Mouse (Mus musculus): ENCODE measurements around the gene Angel1. TPM values are rescaled to one million over a fixed set of nuclear protein-coding genes. Genes with fewer than 3 reads are reported as not detected.

Gene Angel1
- 14.7 and 14.8 TPM in 2 replicates for polyA plus RNA-seq (2016; fragmentation: Nextera tagmentation; extraction: Ambion mirVana)

- peak within 1 kb of the TSS; percentile 89 for H3K27ac ChIP-seq
- under 1% methylated on average over 44 of the region's 44 CpGs for WGBS
Observed at GRCm38 (mm10) chr12:86726120-86726640, at the start of gene Angel1. Gene Angel1, minus strand, starts transcription at chr12:86726460.

GRCm38 (mm10) chr12:86775561-86776280 lies 49.5 kb upstream of the Angel1 start:
- H3K27ac ChIP-seq: 0 out of 2 replicates have a peak overlapping the region, but pooled peaks have one; percentile 12
- 83% methylated on average over 7 of the region's 7 CpGs for WGBS

More at GRCm38 (mm10) chr12:86726120-86726640, at the start of gene Angel1:
- peaks cover 4% of the 10 kb centered on the region; the same call in 1 of the 2 replicates for H3K36me3 ChIP-seq
- H3K4me1 ChIP-seq (replicated peaks): peaks cover 25% of the 10 kb centered on the region
- H3K4me3 ChIP-seq: peak within 1 kb of the TSS; percentile 84
- DNase-seq (ENCODE audit: low spot score): peak; percentile 97
- no peaks in the 10 kb centered on the region for H3K27me3 ChIP-seq (ENCODE audit: insufficient read depth, poor library complexity, severe bottlenecking)
- H3K9me3 ChIP-seq: no peaks in the 10 kb centered on the region

GRCm38 (mm10) chr12:86772551-86772950 lies 46.3 kb upstream of the Angel1 start:
- WGBS: 38% methylated on average over 3 of the region's 3 CpGs
- no peak for DNase-seq (ENCODE audit: low spot score)
- H3K4me1 ChIP-seq (replicated peaks): peaks cover 42% of the 10 kb centered on the region
- H3K36me3 ChIP-seq: no peaks in the 10 kb centered on the region
- no peaks in the 10 kb centered on the region for H3K9me3 ChIP-seq
- H3K27ac ChIP-seq: peak overlapping the region; percentile 56; the same call in 1 of the 2 replicates
- H3K27me3 ChIP-seq (ENCODE audit: insufficient read depth, poor library complexity, severe bottlenecking): peaks cover 6% of the 10 kb centered on the region; the same call in 1 of the 2 replicates
- H3K4me3 ChIP-seq: no peak overlapping the region

More at GRCm38 (mm10) chr12:86775561-86776280, 49.5 kb upstream of the Angel1 start:
- no peak for DNase-seq (ENCODE audit: low spot score)
- Histone ChIP-seq H3K36me3 (no peaks in the 10 kb centered on the region), H3K4me1 (replicated peaks) (peaks cover 34% of the 10 kb centered on the region), H3K27me3 (ENCODE audit: insufficient read depth, poor library complexity, severe bottlenecking) (peaks cover 3% of the 10 kb centered on the region; the same call in 1 of the 2 replicates), H3K4me3 (no peak overlapping the region), H3K9me3 (no peaks in the 10 kb centered on the region)

GRCm38 (mm10) chr12:86771823-86772427 lies 45.7 kb upstream of the Angel1 start:
- H3K4me3 ChIP-seq: no peak overlapping the region
- peak; percentile 91 for DNase-seq (ENCODE audit: low spot score)
- peak overlapping the region; percentile 74 for H3K27ac ChIP-seq
- no peaks in the 10 kb centered on the region for H3K9me3 ChIP-seq
- peaks cover 6% of the 10 kb centered on the region; the same call in 1 of the 2 replicates for H3K27me3 ChIP-seq (ENCODE audit: insufficient read depth, poor library complexity, severe bottlenecking)
- no peaks in the 10 kb centered on the region for H3K36me3 ChIP-seq
- peaks cover 42% of the 10 kb centered on the region for H3K4me1 ChIP-seq (replicated peaks)
- 13% methylated on average over 12 of the region's 12 CpGs for WGBS

GRCm38 (mm10) chr12:86770927-86771326 lies 44.7 kb upstream of the Angel1 start:
- H3K36me3 ChIP-seq: no peaks in the 10 kb centered on the region
- peak overlapping the region; percentile 59; the same call in 1 of the 2 replicates for H3K27ac ChIP-seq
- 12% methylated on average over 3 of the region's 3 CpGs for WGBS
- no peaks in the 10 kb centered on the region for H3K9me3 ChIP-seq
- H3K4me3 ChIP-seq: no peak overlapping the region
- H3K4me1 ChIP-seq (replicated peaks): peaks cover 42% of the 10 kb centered on the region
- peaks cover 6% of the 10 kb centered on the region; the same call in 1 of the 2 replicates for H3K27me3 ChIP-seq (ENCODE audit: insufficient read depth, poor library complexity, severe bottlenecking)
- no peak for DNase-seq (ENCODE audit: low spot score)

GRCm38 (mm10) chr12:86770261-86770670 lies 44.0 kb upstream of the Angel1 start:
- H3K27ac ChIP-seq: peak overlapping the region; percentile 71

GRCm38 (mm10) chr12:86769819-86770218 lies 43.6 kb upstream of the Angel1 start:
- Histone ChIP-seq H3K27ac (peak overlapping the region; percentile 71), H3K36me3 (no peaks in the 10 kb centered on the region), H3K4me1 (replicated peaks) (peaks cover 37% of the 10 kb centered on the region), H3K9me3 (no peaks in the 10 kb centered on the region), H3K27me3 (ENCODE audit: insufficient read depth, poor library complexity, severe bottlenecking) (peaks cover 6% of the 10 kb centered on the region; the same call in 1 of the 2 replicates), H3K4me3 (no peak overlapping the region)
- DNase-seq (ENCODE audit: low spot score): no peak

More at GRCm38 (mm10) chr12:86770261-86770670, 44.0 kb upstream of the Angel1 start:
- Histone ChIP-seq H3K27me3 (ENCODE audit: insufficient read depth, poor library complexity, severe bottlenecking) (peaks cover 6% of the 10 kb centered on the region; the same call in 1 of the 2 replicates), H3K4me1 (replicated peaks) (peaks cover 37% of the 10 kb centered on the region), H3K36me3 (no peaks in the 10 kb centered on the region), H3K9me3 (no peaks in the 10 kb centered on the region), H3K4me3 (no peak overlapping the region)
- DNase-seq (ENCODE audit: low spot score): no peak
- WGBS: 40% methylated on average over 4 of the region's 4 CpGs

- no peaks in the 10 kb centered on the region for H3K36me3 ChIP-seq
- WGBS: 40% methylated on average over 4 of the region's 4 CpGs
- H3K27ac ChIP-seq: no peak overlapping the region
- peaks cover 37% of the 10 kb centered on the region for H3K4me1 ChIP-seq (replicated peaks)
- DNase-seq (ENCODE audit: low spot score): peak; percentile 82
- H3K9me3 ChIP-seq: no peaks in the 10 kb centered on the region
- H3K27me3 ChIP-seq (ENCODE audit: insufficient read depth, poor library complexity, severe bottlenecking): peaks cover 6% of the 10 kb centered on the region; the same call in 1 of the 2 replicates
- no peak overlapping the region for H3K4me3 ChIP-seq
Observed at GRCm38 (mm10) chr12:86768986-86769580, 42.8 kb upstream of the Angel1 start.

- Histone ChIP-seq H3K36me3 (no peaks in the 10 kb centered on the region), H3K9me3 (no peaks in the 10 kb centered on the region), H3K4me1 (replicated peaks) (peaks cover 37% of the 10 kb centered on the region), H3K4me3 (no peak overlapping the region), H3K27me3 (ENCODE audit: insufficient read depth, poor library complexity, severe bottlenecking) (peaks cover 6% of the 10 kb centered on the region; the same call in 1 of the 2 replicates), H3K27ac (peak overlapping the region; percentile 53; the same call in 1 of the 2 replicates)
- 35% methylated on average over 20 of the region's 20 CpGs for WGBS
- peak; percentile 67 for DNase-seq (ENCODE audit: low spot score)
Observed at GRCm38 (mm10) chr12:86767868-86768631, 41.8 kb upstream of the Angel1 start.

- 88% methylated on average over 8 of the region's 8 CpGs for WGBS
Observed at GRCm38 (mm10) chr12:86766467-86766866, 40.2 kb upstream of the Angel1 start.

GRCm38 (mm10) chr12:86764060-86764459 lies 37.8 kb upstream of the Angel1 start:
- Histone ChIP-seq H3K36me3 (no peaks in the 10 kb centered on the region), H3K27me3 (ENCODE audit: insufficient read depth, poor library complexity, severe bottlenecking) (0 out of 2 replicates have a peak, but pooled peaks cover 2% of the 10 kb centered on the region), H3K4me1 (replicated peaks) (peaks cover 7% of the 10 kb centered on the region; the same call in 1 of the 2 replicates), H3K4me3 (no peak overlapping the region), H3K27ac (no peak overlapping the region), H3K9me3 (peaks cover 6% of the 10 kb centered on the region; the same call in 1 of the 2 replicates)
- DNase-seq (ENCODE audit: low spot score): no peak
- WGBS: 80% methylated on average over 6 of the region's 6 CpGs

More at GRCm38 (mm10) chr12:86766467-86766866, 40.2 kb upstream of the Angel1 start:
- no peak overlapping the region for H3K27ac ChIP-seq
- H3K36me3 ChIP-seq: no peaks in the 10 kb centered on the region
- H3K27me3 ChIP-seq (ENCODE audit: insufficient read depth, poor library complexity, severe bottlenecking): 0 out of 2 replicates have a peak, but pooled peaks cover 2% of the 10 kb centered on the region
- no peaks in the 10 kb centered on the region for H3K9me3 ChIP-seq
- no peak for DNase-seq (ENCODE audit: low spot score)
- no peak overlapping the region for H3K4me3 ChIP-seq
- peaks cover 22% of the 10 kb centered on the region for H3K4me1 ChIP-seq (replicated peaks)

- Histone ChIP-seq H3K4me1 (replicated peaks) (no peaks in the 10 kb centered on the region), H3K27me3 (ENCODE audit: insufficient read depth, poor library complexity, severe bottlenecking) (no peaks in the 10 kb centered on the region), H3K36me3 (no peaks in the 10 kb centered on the region), H3K9me3 (peaks cover 6% of the 10 kb centered on the region; the same call in 1 of the 2 replicates), H3K4me3 (no peak overlapping the region), H3K27ac (no peak overlapping the region)
- WGBS: 74% methylated on average over 13 of the region's 13 CpGs
- no peak for DNase-seq (ENCODE audit: low spot score)
Observed at GRCm38 (mm10) chr12:86761036-86761435, 34.8 kb upstream of the Angel1 start.
